ENCODE assay signal across 35 mouse cellular contexts in the genomic region with DNA sequence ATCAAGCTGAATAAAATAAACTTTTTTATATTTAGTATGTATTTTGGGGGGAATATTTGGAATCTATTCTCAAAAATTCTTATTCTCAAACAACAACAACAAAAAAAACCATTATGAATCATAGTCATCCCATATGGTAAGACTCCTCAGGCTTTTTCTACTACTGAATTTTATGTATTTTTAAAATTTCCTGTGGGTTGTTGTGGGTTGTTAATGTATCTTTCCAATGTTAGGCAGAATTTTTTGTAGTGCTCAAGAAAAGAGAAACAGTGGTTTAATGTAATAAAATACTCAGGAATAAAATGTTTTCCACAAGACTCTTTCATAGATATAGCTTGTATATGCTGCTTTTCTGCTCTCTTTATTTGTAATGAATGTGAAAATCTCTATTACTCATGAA.
"Had no signal": no experiment of that assay in that cellular context is flagged by ENCODE, and none has a peak within 500 bp of the region (broad histone marks: within the 10 kb centered on the region; RNA-seq: fewer than 3 reads in every experiment).

No protein-coding gene starts in this region.

- H3K9ac ChIP-seq: heart, embryonic 12.5 days; heart, embryonic 13.5 days; heart, embryonic 15.5 days; hindbrain, embryonic 12.5 days; hindbrain, embryonic 13.5 days; hindbrain, embryonic 14.5 days; hindbrain, embryonic 15.5 days; intestine, embryonic 15.5 days; kidney, embryonic 15.5 days had no signal

- DNase-seq: heart, postnatal 10 days; heart, postnatal 14 days; heart, postnatal 36 days; heart, postnatal 4 days; kidney, adult 11 months; kidney, adult 18-20 months; kidney, adult 2 months; kidney, adult 8-10 months; kidney, adult 9 months; kidney, postnatal 10 days; kidney, postnatal 14 days; kidney, postnatal 25 days; kidney, postnatal 36 days; kidney, postnatal 4 days; layer of hippocampus, adult 9-11 months; layer of hippocampus, postnatal 36 days had no signal

- H3K4me2 ChIP-seq: heart, embryonic 11.5 days; heart, embryonic 12.5 days; heart, embryonic 13.5 days; heart, embryonic 15.5 days; hindbrain, embryonic 12.5 days; hindbrain, embryonic 13.5 days; hindbrain, embryonic 14.5 days; hindbrain, embryonic 15.5 days; intestine, embryonic 15.5 days; kidney, embryonic 15.5 days had no signal

- H3K36me3 ChIP-seq: heart, embryonic 10.5 days; heart, embryonic 12.5 days; heart, embryonic 13.5 days; heart, embryonic 15.5 days; hindbrain, embryonic 10.5 days; hindbrain, embryonic 12.5 days; hindbrain, embryonic 13.5 days; hindbrain, embryonic 15.5 days; intestine, embryonic 15.5 days; kidney, embryonic 15.5 days had no signal

- H3K27me3 ChIP-seq: heart, embryonic 12.5 days; heart, embryonic 13.5 days; heart, embryonic 15.5 days; hindbrain, embryonic 12.5 days; hindbrain, embryonic 13.5 days; hindbrain, embryonic 15.5 days; intestine, embryonic 15.5 days; kidney, embryonic 15.5 days had no signal

- ATAC-seq: hindbrain, embryonic 16.5 days; hindbrain, postnatal 0 days; inflammation-experienced regulatory T-cells, adult 6 months; intestine, embryonic 15.5 days; intestine, embryonic 16.5 days; intestine, postnatal 0 days had no signal

- H3K4me1 ChIP-seq: heart, embryonic 10.5 days; heart, embryonic 12.5 days; heart, embryonic 13.5 days; heart, embryonic 15.5 days; hindbrain, embryonic 10.5 days; hindbrain, embryonic 12.5 days; hindbrain, embryonic 13.5 days; hindbrain, embryonic 15.5 days; intestine, embryonic 15.5 days; kidney, embryonic 15.5 days had no signal

- H3K4me3 ChIP-seq: heart, embryonic 10.5 days; heart, embryonic 12.5 days; heart, embryonic 13.5 days; heart, embryonic 15.5 days; hindbrain, embryonic 10.5 days; hindbrain, embryonic 12.5 days; hindbrain, embryonic 13.5 days; hindbrain, embryonic 15.5 days; intestine, embryonic 15.5 days; kidney, embryonic 15.5 days; layer of hippocampus, adult 2 months had no signal

- H3K27ac ChIP-seq: heart, embryonic 10.5 days; heart, embryonic 13.5 days; heart, embryonic 15.5 days; hindbrain, embryonic 10.5 days; hindbrain, embryonic 12.5 days; hindbrain, embryonic 13.5 days; hindbrain, embryonic 14.5 days; hindbrain, embryonic 15.5 days; hindbrain, postnatal 0 days; intestine, embryonic 15.5 days; kidney, embryonic 15.5 days; kidney, postnatal 0 days; layer of hippocampus, adult 2 months had no signal

- H3K9me3 ChIP-seq: heart, embryonic 10.5 days; heart, embryonic 12.5 days; heart, embryonic 13.5 days; heart, embryonic 15.5 days; hindbrain, embryonic 10.5 days; hindbrain, embryonic 12.5 days; hindbrain, embryonic 13.5 days; hindbrain, embryonic 15.5 days; intestine, embryonic 15.5 days; kidney, embryonic 15.5 days had no signal
